ENCODE assay signal across 10 mouse cellular contexts in genomic region chr7:126464121-126464520, GRCm38 (mm10). TPM values are rescaled to one million over a fixed set of nuclear protein-coding genes. Genes with fewer than 3 reads are reported as not detected.
A peak's percentile ranks its signal among the peaks of the same experiment; 100 is the strongest.
DNase-seq lines count a peak whose midpoint lies in the region; ATAC-seq and TF ChIP-seq lines count a peak whose summit lies in the region.
"Had no signal": no experiment of that assay in that cellular context is flagged by ENCODE, and none has a peak within 500 bp of the region (broad histone marks: within the 10 kb centered on the region; RNA-seq: fewer than 3 reads in every experiment).

No protein-coding gene starts in this region.

- peaks cover 23% of the 10 kb centered on the region for H3K36me3 ChIP-seq in heart, embryonic 11.5 days (ENCODE audit: control insufficient read depth, insufficient read depth, low read length)
- peaks cover 14% of the 10 kb centered on the region for H3K36me3 ChIP-seq in thymus, adult 2 months (ENCODE audit: control insufficient read depth, insufficient read depth, low read length)

- no peaks in the 10 kb centered on the region for H3K9me3 ChIP-seq in heart, embryonic 11.5 days (replicated peaks; ENCODE audit: control insufficient read depth, low read length)
- H3K9me3 ChIP-seq: midbrain, embryonic 10.5 days; neural tube, embryonic 15.5 days had no signal

- H3K4me3 ChIP-seq in heart, embryonic 11.5 days (ENCODE audit: low read depth, low read length), result no peak overlapping the region
- no peak overlapping the region for H3K4me3 ChIP-seq in thymus, adult 2 months (ENCODE audit: control insufficient read depth, insufficient read depth, low read length)
- H3K4me3 ChIP-seq: midbrain, embryonic 10.5 days; neural tube, embryonic 15.5 days had no signal

- intact Hi-C loops in heart, postnatal 36 days (cut with DNase I), result no loop called here

- peaks cover 33% of the 10 kb centered on the region for H3K4me1 ChIP-seq in heart, embryonic 11.5 days (ENCODE audit: control insufficient read depth, insufficient read depth, low read length)
- H3K4me1 ChIP-seq in thymus, adult 2 months (replicated peaks; ENCODE audit: control insufficient read depth, insufficient read depth, low read length), result peaks cover 23% of the 10 kb centered on the region
- H3K4me1 ChIP-seq: neural tube, embryonic 15.5 days had no signal

- no peak for TF ChIP-seq POLR2A in thymus, adult 2 months (IDR thresholded peaks at IDR 0.05; ENCODE audit: control insufficient read depth, extremely low read depth, insufficient read depth, low read length, poor library complexity)

- no peak for DNase-seq in heart, postnatal 36 days
- peak; percentile 34 for DNase-seq in thymus, postnatal 0 days (ENCODE audit: low spot score)
- no peak for DNase-seq in thymus, adult 2 months
- DNase-seq in skeletal muscle tissue, adult 2 months (ENCODE audit: low read depth, low spot score), result peak; percentile 86
- DNase-seq in layer of hippocampus, postnatal 14 days (ENCODE audit: low spot score in 2 of 2), result no peak
- DNase-seq in layer of hippocampus, adult 8-10 months (ENCODE audit: low spot score in 2 of 2), result no peak

- ATAC-seq in heart, embryonic 11.5 days (replicated peaks; ENCODE audit: insufficient number of reproducible peaks, low FRiP score, low TSS enrichment), result no peak
- peak; percentile 72 to 81 for ATAC-seq in hematopoietic stem cell, adult 5-6 weeks (replicated peaks in 1 of 2; ENCODE audit: insufficient read depth in 1 of 2, low FRiP score in 2 of 2, low TSS enrichment in 1 of 2, low read depth in 1 of 2, poor library complexity in 2 of 2, severe bottlenecking in 2 of 2)

- peak overlapping the region; percentile 75; the same call in 1 of the 2 replicates for H3K27ac ChIP-seq in heart, embryonic 11.5 days (ENCODE audit: low read depth, low read length)
- H3K27ac ChIP-seq in thymus, adult 2 months (ENCODE audit: control insufficient read depth, insufficient read depth, low read length), result no peak overlapping the region
- H3K27ac ChIP-seq: midbrain, embryonic 10.5 days; neural tube, embryonic 15.5 days had no signal

- H3K9ac ChIP-seq in heart, embryonic 11.5 days (ENCODE audit: low read depth, low read length), result no peak overlapping the region
- H3K9ac ChIP-seq: neural tube, embryonic 15.5 days had no signal

- no peak overlapping the region for H3K4me2 ChIP-seq in heart, embryonic 11.5 days
- H3K4me2 ChIP-seq: neural tube, embryonic 15.5 days had no signal

- TF ChIP-seq CTCF in thymus, adult 2 months (IDR thresholded peaks at IDR 0.05; ENCODE audit: borderline replicate concordance, control insufficient read depth, extremely low read depth, insufficient read depth, low read length, poor library complexity), result no peak

- H3K27me3 ChIP-seq in heart, embryonic 11.5 days (ENCODE audit: control insufficient read depth, insufficient read depth, low read length), result peaks cover 3% of the 10 kb centered on the region; the same call in 1 of the 2 replicates
- H3K27me3 ChIP-seq in thymus, adult 2 months (ENCODE audit: control insufficient read depth, insufficient read depth, low read length), result no peaks in the 10 kb centered on the region
- H3K27me3 ChIP-seq: neural tube, embryonic 15.5 days had no signal

- 62% methylated on average over 4 of the region's 4 CpGs for WGBS in heart, embryonic 11.5 days (ENCODE audit: insufficient replicate concordance)
- WGBS in thymus, adult 2 months, result 11% methylated on average over 4 of the region's 4 CpGs

RNA-seq across cellular contexts. Expression of gene Atp2a1, which starts 1.2 kb away (rescaled TPM):
- polyA plus RNA-seq in heart, embryonic 11.5 days (2014; fragmentation: Nextera tagmentation; extraction: Ambion mirVana), result 5.0 and 7.5 TPM in 2 replicates
- 1 to 10 TPM; 1.1 to 1.2 TPM for total RNA-seq in heart, postnatal 36 days (2021)
- polyA plus RNA-seq in thymus, postnatal 0 days (2015; fragmentation: Nextera tagmentation; extraction: Ambion mirVana), result 3.1 and 4.2 TPM in 2 replicates
- 3.2 and 5.2 TPM in 2 replicates for polyA plus RNA-seq in thymus, adult 2 months (2012; rRNA removed)
- total RNA-seq in hematopoietic stem cell, adult 5-6 weeks (2017), result 0.30 TPM in 1 of 2 replicates, not detected in the other
- total RNA-seq in layer of hippocampus, postnatal 14 days (2021), result 1 to 10 TPM in 1 of 2 experiments, under 1 TPM in 1; 0.85 to 2.2 TPM
- total RNA-seq in layer of hippocampus, adult 8-10 months (2022), result 1 to 10 TPM in 3 of 4 experiments, under 1 TPM in 1; 0.99 to 5.6 (median 1.2) TPM

RNA-seq across cellular contexts. Expression of gene Sh2b1, which starts 11.1 kb away (rescaled TPM):
- 33.7 and 36.0 TPM in 2 replicates for polyA plus RNA-seq in heart, embryonic 11.5 days (2014; fragmentation: Nextera tagmentation; extraction: Ambion mirVana)
- total RNA-seq in heart, postnatal 36 days (2021), result 10 to 100 TPM; 40.0 to 42.2 TPM
- polyA plus RNA-seq in thymus, postnatal 0 days (2015; fragmentation: Nextera tagmentation; extraction: Ambion mirVana), result 37.8 and 38.6 TPM in 2 replicates
- 146 TPM in 2 replicates for polyA plus RNA-seq in thymus, adult 2 months (2012; rRNA removed)
- 15.3 and 20.9 TPM in 2 replicates for total RNA-seq in hematopoietic stem cell, adult 5-6 weeks (2017)
- total RNA-seq in layer of hippocampus, postnatal 14 days (2021), result 10 to 100 TPM; 65.7 to 68.1 TPM
- 10 to 100 TPM; 66.0 to 70.3 (median 67.3) TPM for total RNA-seq in layer of hippocampus, adult 8-10 months (2022)

RNA-seq across cellular contexts. Expression of gene Tufm, which starts 23.0 kb away (rescaled TPM):
- 167 and 187 TPM in 2 replicates for polyA plus RNA-seq in heart, embryonic 11.5 days (2014; fragmentation: Nextera tagmentation; extraction: Ambion mirVana)
- total RNA-seq in heart, postnatal 36 days (2021), result 100 to 1,000 TPM; 287 to 327 TPM
- polyA plus RNA-seq in thymus, postnatal 0 days (2015; fragmentation: Nextera tagmentation; extraction: Ambion mirVana), result 95.4 and 104 TPM in 2 replicates
- 127 and 134 TPM in 2 replicates for polyA plus RNA-seq in thymus, adult 2 months (2012; rRNA removed)
- 48.1 and 99.2 TPM in 2 replicates for total RNA-seq in hematopoietic stem cell, adult 5-6 weeks (2017)
- 10 to 100 TPM; 79.7 to 88.9 TPM for total RNA-seq in layer of hippocampus, postnatal 14 days (2021)
- total RNA-seq in layer of hippocampus, adult 8-10 months (2022), result 10 to 100 TPM; 68.9 to 84.1 (median 80.1) TPM

RNA-seq across cellular contexts. Expression of gene Rabep2, which starts 35.6 kb away (rescaled TPM):
- polyA plus RNA-seq in heart, embryonic 11.5 days (2014; fragmentation: Nextera tagmentation; extraction: Ambion mirVana), result 18.1 and 23.0 TPM in 2 replicates
- 1 to 10 TPM; 7.5 to 9.0 TPM for total RNA-seq in heart, postnatal 36 days (2021)
- 22.2 and 22.7 TPM in 2 replicates for polyA plus RNA-seq in thymus, postnatal 0 days (2015; fragmentation: Nextera tagmentation; extraction: Ambion mirVana)
- 26.1 and 27.6 TPM in 2 replicates for polyA plus RNA-seq in thymus, adult 2 months (2012; rRNA removed)
- 33.8 and 36.4 TPM in 2 replicates for total RNA-seq in hematopoietic stem cell, adult 5-6 weeks (2017)
- 10 to 100 TPM in 1 of 2 experiments, 1 to 10 TPM in 1; 8.9 to 11.5 TPM for total RNA-seq in layer of hippocampus, postnatal 14 days (2021)
- total RNA-seq in layer of hippocampus, adult 8-10 months (2022), result 10 to 100 TPM; 15.6 to 22.1 (median 17.1) TPM

RNA-seq across cellular contexts. Expression of gene Atxn2l, which starts 39.1 kb away (rescaled TPM):
- polyA plus RNA-seq in heart, embryonic 11.5 days (2014; fragmentation: Nextera tagmentation; extraction: Ambion mirVana), result 38.2 and 39.9 TPM in 2 replicates
- total RNA-seq in heart, postnatal 36 days (2021), result 10 to 100 TPM; 37.1 to 37.9 TPM
- polyA plus RNA-seq in thymus, postnatal 0 days (2015; fragmentation: Nextera tagmentation; extraction: Ambion mirVana), result 37.9 and 38.5 TPM in 2 replicates
- polyA plus RNA-seq in thymus, adult 2 months (2012; rRNA removed), result 563 and 715 TPM in 2 replicates
- total RNA-seq in hematopoietic stem cell, adult 5-6 weeks (2017), result 40.0 and 40.2 TPM in 2 replicates
- 100 to 1,000 TPM; 122 to 124 TPM for total RNA-seq in layer of hippocampus, postnatal 14 days (2021)
- total RNA-seq in layer of hippocampus, adult 8-10 months (2022), result 100 to 1,000 TPM; 113 to 133 (median 125) TPM

Comparison
In these comparisons a context has a peak if more than half of its experiments do, and no peak if none do; other contexts are left out.
1. DNase-seq: peak in thymus, postnatal 0 days (single experiment) and skeletal muscle tissue, adult 2 months (single experiment); none in heart, postnatal 36 days (0 of 2), thymus, adult 2 months (single experiment), layer of hippocampus, postnatal 14 days (0 of 2) and layer of hippocampus, adult 8-10 months (0 of 2).